Mouse (Mus musculus): ENCODE data around the gene Scamp2.

- TF ChIP-seq CTCF (IDR thresholded peaks at IDR 0.05; ENCODE audit: borderline replicate concordance, extremely low read depth, insufficient read depth, insufficient read length) (no peak), POLR2A (IDR thresholded peaks at IDR 0.05; ENCODE audit: borderline replicate concordance, extremely low read depth, insufficient read depth, insufficient read length, poor library complexity, severe bottlenecking) (no peak)
These were observed 66.4 kb downstream of the Scamp2 start for GRCm38 (mm10) chr9:57627191-57627590.
